Mouse (Mus musculus) urinary bladder, postnatal 36 days (tissue): ENCODE data around the gene Areg.

Experiments used
- DNase-seq, 2 experiments: peaks; one replicate each; pipeline ENCODE4 v3.0.0; 2022; ENCODE audit warnings: low spot score in 2 of 2, mixed read lengths in 1 of 2

The Areg gene

DNA sequence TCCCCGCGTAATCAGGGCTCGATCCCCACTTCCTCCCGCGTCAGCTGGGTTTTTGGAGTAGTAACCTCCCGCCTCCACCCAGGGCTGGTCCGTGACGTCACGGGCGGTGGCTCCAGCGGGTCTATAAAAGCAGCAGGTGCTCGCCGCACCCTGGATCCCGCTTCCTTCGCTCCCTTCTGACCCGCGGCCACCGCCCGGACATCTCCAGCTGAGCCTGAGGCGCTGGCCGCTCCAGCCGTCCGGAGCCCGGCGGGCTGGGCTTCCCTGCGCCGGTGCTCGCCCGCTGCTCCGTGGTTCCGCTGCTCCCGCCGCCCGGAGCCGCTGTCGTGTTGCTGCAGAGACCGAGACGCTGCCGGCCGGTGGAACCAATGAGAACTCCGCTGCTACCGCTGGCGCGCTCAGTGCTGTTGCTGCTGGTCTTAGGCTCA is at the start of gene Areg:
Gene Areg, plus strand, starts transcription at position 154 of the 428 bp plus-strand sequence.
- peak; percentile 44 to 50 for DNase-seq

- no peak for DNase-seq
Observed at GRCm38 (mm10) chr5:91090301-91090700, 49.1 kb upstream of the Areg start.

DNA sequence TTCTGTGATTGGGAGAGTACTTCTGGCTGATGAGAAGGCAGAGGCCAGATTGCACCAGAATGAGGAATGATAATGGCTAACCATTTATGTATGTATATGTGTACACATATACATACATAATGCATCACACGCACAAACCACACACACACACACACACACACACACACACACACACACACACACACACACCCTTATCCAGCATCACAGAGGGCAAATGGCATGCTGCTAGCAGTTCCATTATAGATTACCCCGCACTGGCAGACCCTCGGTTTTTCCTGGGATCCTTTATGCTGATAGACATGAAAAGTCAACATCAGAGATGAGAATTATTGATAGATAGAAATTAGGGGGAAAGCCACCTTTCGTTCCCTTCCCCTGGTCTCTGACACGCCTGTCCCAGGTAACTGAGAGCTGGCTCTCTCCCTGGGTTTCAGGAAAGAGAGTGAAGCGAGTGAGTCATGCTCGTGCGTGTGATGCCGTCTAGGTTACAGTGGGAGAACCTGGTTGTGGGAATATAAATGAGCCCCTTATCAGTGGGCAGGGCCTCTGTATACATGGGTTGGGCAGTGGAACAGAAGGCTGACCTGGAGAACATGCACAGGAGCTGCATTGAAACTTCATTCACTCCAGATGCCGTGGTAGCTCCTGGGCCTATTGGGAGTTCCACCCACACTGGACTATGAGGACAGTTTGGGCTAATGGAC is 41.3 kb upstream of the Areg start:
- peak; percentile 28 to 42 for DNase-seq

DNA sequence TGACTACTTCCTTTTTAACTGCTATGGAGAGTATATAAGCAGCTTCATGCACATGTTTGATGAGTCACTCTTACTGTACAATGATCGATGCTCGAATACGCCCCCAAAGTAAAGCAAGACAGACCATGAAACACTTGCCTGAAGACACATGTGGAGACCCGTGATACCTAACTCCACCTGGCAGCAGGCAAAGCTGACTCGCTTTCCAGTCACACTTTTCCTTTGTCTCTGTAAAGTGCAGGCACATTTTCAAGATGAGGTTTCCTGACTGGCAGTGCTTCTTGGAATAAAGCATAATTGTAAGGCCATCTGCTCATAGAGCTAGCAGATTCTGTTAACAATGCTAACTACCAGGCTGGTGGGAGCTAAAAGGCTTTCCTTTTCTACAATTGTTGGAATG is 37.7 kb upstream of the Areg start:
- no peak for DNase-seq

DNA sequence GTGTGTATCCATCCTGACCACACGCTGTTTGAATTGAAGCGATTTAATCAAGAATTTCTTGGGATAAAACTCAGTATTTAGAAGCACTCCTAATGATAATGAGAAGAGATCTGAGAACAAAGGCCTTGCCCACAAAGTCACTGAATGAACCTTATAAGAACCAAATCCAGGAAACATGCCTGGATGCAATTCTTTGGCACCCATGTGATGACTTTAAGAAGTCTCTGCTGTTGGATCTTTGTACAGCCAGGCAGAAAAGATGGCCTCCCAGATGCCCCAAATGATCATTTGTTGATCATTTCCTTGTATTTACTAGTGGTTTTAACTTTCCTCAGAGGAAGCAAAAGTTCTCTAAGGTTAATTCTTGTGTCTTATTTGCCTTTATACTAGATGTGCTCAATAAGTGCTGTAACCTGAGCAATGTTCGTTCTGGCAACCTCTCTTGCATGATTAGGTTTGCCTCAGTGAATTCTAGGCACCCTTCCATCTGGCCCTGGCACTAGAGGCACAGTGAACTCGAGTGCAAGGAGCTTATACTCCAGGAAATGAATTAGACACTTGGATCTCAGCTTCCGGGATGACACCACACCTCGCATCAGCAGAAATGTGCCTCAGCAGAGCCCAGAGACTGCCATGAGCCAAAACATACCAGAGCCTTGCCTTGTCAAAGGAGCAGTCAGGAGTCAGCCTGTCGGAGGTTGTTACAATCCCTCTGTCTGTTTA is 35.3 kb upstream of the Areg start:
- no peak for DNase-seq

DNA sequence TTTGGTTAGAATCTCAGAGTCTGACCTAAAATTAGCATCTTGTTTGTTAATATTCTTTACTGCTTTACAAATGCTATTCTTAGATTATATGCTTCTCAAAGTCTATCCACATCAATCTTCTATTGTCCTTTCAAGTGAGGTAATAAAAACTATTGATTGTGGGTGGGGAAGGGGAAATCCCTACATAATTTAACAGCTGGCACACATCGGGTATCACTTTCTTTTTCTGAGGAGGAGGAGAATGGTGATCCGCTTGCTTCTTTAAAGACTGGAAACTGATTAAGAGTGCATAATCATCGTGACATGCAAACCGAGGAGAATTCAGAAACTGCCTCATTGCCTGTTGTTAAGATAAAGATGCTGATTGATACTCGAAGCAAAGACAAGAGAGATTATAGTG is 33.2 kb upstream of the Areg start:
- DNase-seq = no peak

DNA sequence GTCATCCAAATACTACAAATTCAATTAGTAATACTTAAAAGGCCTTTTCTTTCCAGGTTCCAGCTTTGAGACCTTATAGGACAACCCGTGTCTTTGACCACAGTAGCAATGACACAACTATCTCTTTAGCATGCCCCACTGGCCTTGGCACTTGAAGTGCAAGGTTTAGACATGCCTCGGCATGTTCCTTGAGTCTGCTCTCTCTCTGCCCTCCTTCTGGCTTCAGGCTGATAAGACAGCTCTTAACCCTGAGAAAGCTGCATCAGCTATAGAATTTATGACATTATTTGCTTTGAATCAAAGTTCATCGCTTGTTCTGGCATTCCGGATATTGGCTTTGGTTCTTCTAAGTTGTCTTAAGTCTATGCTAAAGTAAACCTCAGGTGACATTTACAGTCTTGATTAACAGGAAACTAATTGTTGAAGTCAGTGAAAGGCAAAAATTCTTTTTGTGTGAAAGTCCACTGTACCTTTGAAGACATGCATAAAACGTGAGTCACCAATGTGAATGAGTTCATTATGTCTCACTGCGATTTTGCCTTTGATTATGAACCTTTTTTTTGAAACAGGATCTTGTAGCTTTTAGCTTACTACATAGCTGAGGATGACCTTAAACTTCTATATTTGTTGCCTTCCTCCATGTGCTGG is 29.3 kb upstream of the Areg start:
- DNase-seq = peak in 1 of 2 experiments; percentile 15

DNA sequence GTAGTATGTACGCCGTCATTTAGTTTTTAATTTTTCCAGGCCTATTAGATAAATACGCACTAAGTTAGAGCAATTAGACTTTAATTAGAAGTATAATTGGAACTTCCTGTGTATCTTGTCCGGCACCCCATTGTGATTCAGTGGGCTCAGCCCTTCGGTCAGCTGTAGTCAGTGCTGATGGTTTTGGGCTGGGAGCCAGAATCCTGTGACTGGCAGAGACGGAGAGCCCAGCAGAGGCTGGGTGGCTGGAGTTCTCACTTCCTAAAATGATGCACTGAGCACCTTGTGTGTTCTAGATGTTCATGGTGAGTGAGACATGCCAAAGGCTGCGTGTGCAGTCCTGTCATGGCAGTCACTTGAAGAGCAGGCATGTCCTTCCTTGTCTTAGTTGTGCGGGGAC is 28.4 kb upstream of the Areg start:
- DNase-seq = no peak

DNA sequence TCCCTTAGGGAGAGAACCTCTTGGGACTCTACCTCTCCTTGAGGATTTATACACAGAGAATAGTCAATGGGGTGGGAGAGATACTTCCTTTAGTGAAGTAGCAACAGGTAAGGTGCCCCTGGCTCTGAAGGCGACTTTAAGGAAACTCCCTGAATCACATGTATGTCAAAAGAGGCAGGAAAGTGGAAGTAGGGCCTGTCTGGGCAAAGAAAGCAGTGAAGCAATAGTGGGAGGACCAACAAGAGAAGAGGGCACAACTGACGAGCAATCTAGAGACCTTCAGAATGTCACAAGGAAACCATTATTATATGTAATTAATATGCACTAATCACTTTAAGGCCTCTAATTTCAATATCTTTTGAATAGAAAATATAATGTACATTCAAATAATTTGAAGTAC is 25.4 kb upstream of the Areg start:
- no peak for DNase-seq

DNA sequence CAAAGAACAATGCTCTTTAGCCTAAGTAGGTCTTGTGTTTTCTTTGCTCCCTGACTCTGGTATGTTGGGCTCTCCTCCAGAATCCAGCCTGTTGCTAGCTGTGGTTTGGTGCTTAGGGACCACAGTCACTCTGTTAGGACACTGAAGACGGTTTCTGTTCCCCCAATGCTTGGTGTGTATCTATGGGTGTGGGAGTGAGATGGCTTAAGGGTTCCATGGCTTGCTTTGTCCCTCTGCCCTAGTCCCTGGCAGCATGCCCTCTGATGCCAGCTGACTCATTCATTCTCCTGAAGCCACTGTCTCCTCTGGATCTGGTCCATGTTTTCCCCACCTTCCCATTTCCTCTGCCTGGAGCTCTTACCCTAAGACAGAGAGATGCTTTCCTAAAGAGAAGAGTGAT is 24.8 kb upstream of the Areg start:
- DNase-seq = no peak

- no peak for DNase-seq
Observed at GRCm38 (mm10) chr5:91118618-91119017, 20.8 kb upstream of the Areg start.

- DNase-seq = no peak
Observed at GRCm38 (mm10) chr5:91123404-91123803, 16.0 kb upstream of the Areg start.

GRCm38 (mm10) chr5:91124140-91124539 is 15.3 kb upstream of the Areg start:
- no peak for DNase-seq

GRCm38 (mm10) chr5:91126623-91127022 is 12.8 kb upstream of the Areg start:
- no peak for DNase-seq

DNA sequence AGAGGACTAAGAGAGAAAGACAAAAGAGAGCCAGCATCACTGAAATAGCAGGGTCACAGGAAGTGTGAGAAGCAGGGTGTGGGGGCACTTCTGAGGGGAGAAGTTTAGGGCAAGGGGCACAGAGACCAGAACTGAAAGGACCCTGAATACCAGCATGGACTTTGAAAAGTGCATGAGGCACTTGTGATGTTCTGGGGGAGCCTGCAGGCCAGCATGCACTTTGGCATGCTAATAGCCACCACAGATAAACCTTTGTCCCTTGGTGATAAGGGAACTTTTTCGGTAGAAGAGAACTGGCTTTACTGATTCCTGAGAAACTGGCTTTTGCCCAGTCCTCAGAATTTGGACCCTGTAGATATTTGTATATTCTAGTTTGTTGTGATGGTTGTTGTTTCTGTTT is 4.4 kb upstream of the Areg start:
- DNase-seq = no peak

GRCm38 (mm10) chr5:91138970-91139369 is 429 bp upstream of the Areg start:
- DNase-seq = no peak

DNA sequence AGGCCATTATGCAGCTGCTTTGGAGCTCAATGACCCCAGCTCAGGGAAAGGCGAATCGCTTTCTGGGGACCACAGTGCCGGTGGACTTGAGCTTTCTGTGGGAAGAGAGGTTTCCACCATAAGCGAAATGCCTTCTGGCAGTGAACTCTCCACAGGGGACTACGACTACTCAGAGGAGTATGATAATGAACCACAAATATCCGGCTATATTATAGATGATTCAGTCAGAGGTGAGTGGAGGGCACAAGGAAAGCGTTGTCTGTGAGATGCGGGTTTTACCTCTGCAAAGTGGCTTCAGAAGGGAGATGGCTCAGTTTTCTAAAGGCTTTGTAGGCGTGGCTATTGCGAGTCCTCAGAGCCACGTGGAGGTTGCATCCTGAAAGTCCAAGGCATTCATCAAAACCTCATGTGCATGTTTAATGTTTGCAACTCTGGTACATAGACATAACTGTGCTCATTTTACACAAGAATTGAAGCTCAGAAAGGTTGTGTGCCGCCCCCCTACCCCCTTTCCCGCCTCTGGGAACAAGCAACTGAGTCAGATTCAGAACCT is 1.6 kb downstream of the Areg start:
- no peak for DNase-seq

- DNase-seq = no peak
Observed at GRCm38 (mm10) chr5:91144971-91145370, 5.6 kb downstream of the Areg start.

GRCm38 (mm10) chr5:91147001-91147400 is 7.6 kb downstream of the Areg start:
- DNase-seq = no peak

GRCm38 (mm10) chr5:91148054-91148453 is 8.7 kb downstream of the Areg start:
- DNase-seq = no peak

DNA sequence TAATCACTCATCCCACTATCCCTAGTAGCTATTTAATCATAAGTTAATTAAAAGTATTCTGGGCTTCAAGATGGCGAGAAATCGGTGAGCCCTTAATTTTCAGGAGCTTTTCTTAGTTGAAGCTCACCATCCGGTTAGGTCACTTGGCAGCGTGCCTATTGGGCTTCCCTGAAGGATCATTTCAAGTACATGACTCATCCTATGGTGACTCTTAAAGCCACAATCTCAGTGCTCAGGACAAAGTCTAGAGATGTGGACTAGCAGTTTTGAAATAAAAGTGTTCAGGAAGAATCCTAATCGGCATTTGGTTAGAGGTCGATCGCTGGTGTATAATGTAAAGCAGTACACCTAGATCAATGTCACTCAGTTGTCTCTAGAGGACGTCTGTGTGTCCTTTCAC is 17.3 kb downstream of the Areg start:
- DNase-seq = peak; percentile 13 to 15

- DNase-seq = no peak
Observed at GRCm38 (mm10) chr5:91157169-91157568, 17.8 kb downstream of the Areg start.

DNA sequence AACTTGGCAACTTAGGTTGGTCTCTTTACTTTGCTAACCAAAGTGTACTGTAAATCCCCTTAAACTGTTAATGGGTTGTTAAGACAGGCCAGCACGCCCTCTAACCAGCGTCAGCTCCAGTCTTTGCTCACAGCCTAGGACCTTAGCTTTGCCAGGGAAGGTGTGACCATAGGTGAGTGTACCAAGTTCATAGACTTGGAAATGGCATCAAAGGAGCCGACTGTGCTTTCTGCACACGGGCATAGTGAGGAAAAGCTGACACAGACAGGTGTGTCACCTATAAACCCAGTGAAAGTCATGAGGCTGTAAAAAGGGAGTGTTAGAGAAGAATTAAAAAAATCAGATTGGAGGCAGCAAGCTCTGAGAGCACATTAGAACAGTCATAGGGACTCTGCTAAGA is 23.4 kb downstream of the Areg start:
- no peak for DNase-seq
